8 mouse cellular contexts compared by ENCODE assay signal in genomic region chr7:68275445-68275837, GRCm38 (mm10). TPM values are rescaled to one million over a fixed set of nuclear protein-coding genes. Genes with fewer than 3 reads are reported as not detected.
DNase-seq lines count a peak whose midpoint lies in the region; ATAC-seq and TF ChIP-seq lines count a peak whose summit lies in the region.
"Not testable (repeated sequence)": the region's sequence is repeated elsewhere in the genome, so short reads cannot be mapped to it uniquely, and the experiment has no call there.

No protein-coding gene starts in this region.

- WGBS in forebrain, embryonic 11.5 days, result 51% methylated on average over 9 of the region's 9 CpGs
- 48% methylated on average over 9 of the region's 9 CpGs for WGBS in heart, embryonic 15.5 days
- 49% methylated on average over 9 of the region's 9 CpGs for WGBS in intestine, embryonic 15.5 days
- WGBS in limb, embryonic 15.5 days, result 54% methylated on average over 9 of the region's 9 CpGs
- WGBS in lung, postnatal 0 days, result 61% methylated on average over 9 of the region's 9 CpGs
- WGBS in neural tube, embryonic 11.5 days, result 38% methylated on average over 9 of the region's 9 CpGs

- peak overlapping the region; percentile 56 for H3K4me2 ChIP-seq in forebrain, embryonic 11.5 days (ENCODE audit: low read depth, low read length, severe bottlenecking)
- H3K4me2 ChIP-seq in heart, embryonic 15.5 days, result peak overlapping the region; percentile 94
- H3K4me2 ChIP-seq in intestine, embryonic 15.5 days (replicated peaks), result peak overlapping the region; percentile 83
- H3K4me2 ChIP-seq in limb, embryonic 15.5 days, result peak overlapping the region; percentile 61
- peak overlapping the region; percentile 87 for H3K4me2 ChIP-seq in lung, postnatal 0 days (replicated peaks; ENCODE audit: low read depth, low read length)
- H3K4me2 ChIP-seq in neural tube, embryonic 11.5 days (ENCODE audit: low read depth), result peak overlapping the region; percentile 60

- H3K4me3 ChIP-seq in ES-Bruce4 (ENCODE audit: low read depth, low read length), result peak overlapping the region; percentile 66
- peak overlapping the region; percentile 15 for H3K4me3 ChIP-seq in forebrain, embryonic 11.5 days (ENCODE audit: low read depth, low read length)
- H3K4me3 ChIP-seq in heart, embryonic 15.5 days, result peak overlapping the region; percentile 55
- H3K4me3 ChIP-seq in intestine, embryonic 15.5 days (replicated peaks), result peak overlapping the region; percentile 38
- H3K4me3 ChIP-seq in limb, embryonic 15.5 days, result peak overlapping the region; percentile 30
- peak overlapping the region; percentile 39 for H3K4me3 ChIP-seq in lung, postnatal 0 days (ENCODE audit: low read depth, low read length)
- H3K4me3 ChIP-seq in neural tube, embryonic 11.5 days (ENCODE audit: low read depth, low read length), result 0 out of 2 replicates have a peak overlapping the region, but pooled peaks have one; percentile 15

- not testable (repeated sequence) for DNase-seq in forebrain, embryonic 11.5 days (ENCODE audit: low spot score); lung, postnatal 0 days (ENCODE audit: low spot score); neural tube, embryonic 11.5 days (ENCODE audit: low spot score)
- peak; percentile 57 for DNase-seq in thymus, postnatal 25 days

- H3K9ac ChIP-seq in ES-Bruce4 (ENCODE audit: low read depth, poor library complexity, severe bottlenecking), result peak overlapping the region; percentile 45
- not testable (repeated sequence) for H3K9ac ChIP-seq in forebrain, embryonic 11.5 days (ENCODE audit: low read length); intestine, embryonic 15.5 days; limb, embryonic 15.5 days; neural tube, embryonic 11.5 days (ENCODE audit: low read length)
- 0 out of 2 replicates have a peak overlapping the region, but pooled peaks have one; percentile 59 for H3K9ac ChIP-seq in heart, embryonic 15.5 days
- H3K9ac ChIP-seq in lung, postnatal 0 days (replicated peaks; ENCODE audit: low read depth), result peak overlapping the region; percentile 32; the same call in 1 of the 2 replicates

- peak overlapping the region; percentile 79 for H3K27ac ChIP-seq in ES-Bruce4 (ENCODE audit: insufficient read depth, low read length)
- H3K27ac ChIP-seq in forebrain, embryonic 11.5 days (ENCODE audit: low read depth, low read length); heart, embryonic 15.5 days; intestine, embryonic 15.5 days; limb, embryonic 15.5 days; lung, postnatal 0 days (ENCODE audit: low read length); neural tube, embryonic 11.5 days (ENCODE audit: low read depth, low read length): not testable (repeated sequence)

- not testable (repeated sequence) for H3K9me3 ChIP-seq in ES-Bruce4 (replicated peaks; ENCODE audit: control insufficient read depth, insufficient read depth, low read length, poor library complexity, severe bottlenecking); forebrain, embryonic 11.5 days (ENCODE audit: control insufficient read depth, low read length); heart, embryonic 15.5 days (replicated peaks); intestine, embryonic 15.5 days; limb, embryonic 15.5 days; lung, postnatal 0 days (ENCODE audit: low read length); neural tube, embryonic 11.5 days (ENCODE audit: control insufficient read depth, low read length)

- not testable (repeated sequence) for ATAC-seq in forebrain, embryonic 11.5 days (replicated peaks; ENCODE audit: low FRiP score); heart, embryonic 15.5 days (replicated peaks; ENCODE audit: insufficient number of reproducible peaks, insufficient read depth, low FRiP score, low read depth); intestine, embryonic 15.5 days; limb, embryonic 15.5 days (ENCODE audit: insufficient number of reproducible peaks, low FRiP score, low TSS enrichment, low read depth); lung, postnatal 0 days; neural tube, embryonic 11.5 days (ENCODE audit: insufficient read depth, low FRiP score, low TSS enrichment)

- not testable (repeated sequence) for H3K36me3 ChIP-seq in ES-Bruce4 (ENCODE audit: control insufficient read depth, insufficient read depth, low read length, poor library complexity, severe bottlenecking); forebrain, embryonic 11.5 days (ENCODE audit: control insufficient read depth, insufficient read depth, low read length); heart, embryonic 15.5 days; intestine, embryonic 15.5 days; limb, embryonic 15.5 days; lung, postnatal 0 days (ENCODE audit: insufficient read depth, low read length); neural tube, embryonic 11.5 days (ENCODE audit: control insufficient read depth, insufficient read depth, low read length)

- not testable (repeated sequence) for H3K27me3 ChIP-seq in ES-Bruce4 (ENCODE audit: control insufficient read depth, insufficient read depth, low read length, poor library complexity, severe bottlenecking); forebrain, embryonic 11.5 days (ENCODE audit: control insufficient read depth, insufficient read depth, low read length); intestine, embryonic 15.5 days (replicated peaks); limb, embryonic 15.5 days; lung, postnatal 0 days (replicated peaks; ENCODE audit: insufficient read depth, low read length); neural tube, embryonic 11.5 days (ENCODE audit: control insufficient read depth, insufficient read depth, low read length)
- peaks cover 10% of the 10 kb centered on the region; the same call in 1 of the 2 replicates for H3K27me3 ChIP-seq in heart, embryonic 15.5 days

- TF ChIP-seq POLR2A in ES-Bruce4 (IDR thresholded peaks at IDR 0.05; ENCODE audit: insufficient read depth, low read length), result not testable (repeated sequence)

- not testable (repeated sequence) for TF ChIP-seq CTCF in ES-Bruce4 (IDR thresholded peaks at IDR 0.05; ENCODE audit: low read depth, low read length); lung, postnatal 0 days (IDR thresholded peaks at IDR 0.05)

- not testable (repeated sequence) for H3K4me1 ChIP-seq in ES-Bruce4 (ENCODE audit: control insufficient read depth, insufficient read depth, low read length); forebrain, embryonic 11.5 days (replicated peaks; ENCODE audit: control insufficient read depth, insufficient read depth, low read length); intestine, embryonic 15.5 days (replicated peaks); lung, postnatal 0 days (ENCODE audit: insufficient read depth, low read depth, low read length); neural tube, embryonic 11.5 days (ENCODE audit: control insufficient read depth, insufficient read depth, low read length)
- peaks cover 15% of the 10 kb centered on the region for H3K4me1 ChIP-seq in heart, embryonic 15.5 days (replicated peaks)
- peaks cover 39% of the 10 kb centered on the region for H3K4me1 ChIP-seq in limb, embryonic 15.5 days

- TF ChIP-seq EP300 in ES-Bruce4 (IDR thresholded peaks at IDR 0.05; ENCODE audit: insufficient read depth, low read depth, low read length); lung, postnatal 0 days (IDR thresholded peaks at IDR 0.05): not testable (repeated sequence)

RNA-seq across cellular contexts. Expression of gene Fam169b, which starts 1.8 kb away (rescaled TPM):
- polyA plus RNA-seq in ES-Bruce4 (2011; ENCODE audit: insufficient read depth, insufficient read length, low read depth, missing spikeins), result 7.5 and 7.8 TPM in 2 replicates
- 0.19 and 0.39 TPM in 2 replicates for polyA plus RNA-seq in forebrain, embryonic 11.5 days (2014; fragmentation: Nextera tagmentation; extraction: Ambion mirVana)
- polyA plus RNA-seq in heart, embryonic 15.5 days (2015; fragmentation: Nextera tagmentation; extraction: Ambion mirVana), result 1.0 and 10.5 TPM in 2 replicates
- 0.21 and 0.25 TPM in 2 replicates for polyA plus RNA-seq in intestine, embryonic 15.5 days (2015; fragmentation: Nextera tagmentation; extraction: Ambion mirVana)
- 0.96 and 1.9 TPM in 2 replicates for polyA plus RNA-seq in limb, embryonic 15.5 days (2015; fragmentation: Nextera tagmentation; extraction: Ambion mirVana)
- polyA plus RNA-seq in lung, postnatal 0 days (2015; fragmentation: Nextera tagmentation; extraction: Ambion mirVana), result 0.37 and 0.69 TPM in 2 replicates
- 0.42 and 0.70 TPM in 2 replicates for polyA plus RNA-seq in neural tube, embryonic 11.5 days (2014; fragmentation: Nextera tagmentation; extraction: Ambion mirVana)

RNA-seq across cellular contexts. Expression of gene Pgpep1l, which starts 11.4 kb away (rescaled TPM):
- 3.4 and 3.5 TPM in 2 replicates for polyA plus RNA-seq in ES-Bruce4 (2011; ENCODE audit: insufficient read depth, insufficient read length, low read depth, missing spikeins)
- polyA plus RNA-seq in forebrain, embryonic 11.5 days (2014; fragmentation: Nextera tagmentation; extraction: Ambion mirVana), result not detected in 2 replicates
- polyA plus RNA-seq in heart, embryonic 15.5 days (2015; fragmentation: Nextera tagmentation; extraction: Ambion mirVana), result 0.25 and 0.44 TPM in 2 replicates
- polyA plus RNA-seq in intestine, embryonic 15.5 days (2015; fragmentation: Nextera tagmentation; extraction: Ambion mirVana), result not detected in 2 replicates
- 0.23 TPM in 1 of 2 replicates, not detected in the other for polyA plus RNA-seq in limb, embryonic 15.5 days (2015; fragmentation: Nextera tagmentation; extraction: Ambion mirVana)
- not detected in 2 replicates for polyA plus RNA-seq in lung, postnatal 0 days (2015; fragmentation: Nextera tagmentation; extraction: Ambion mirVana)
- polyA plus RNA-seq in neural tube, embryonic 11.5 days (2014; fragmentation: Nextera tagmentation; extraction: Ambion mirVana), result not detected in 2 replicates

Comparison
In these comparisons a context has a peak if more than half of its experiments do, and no peak if none do; other contexts are left out.
1. H3K4me3 ChIP-seq: peak in every context shown above with its lines; median percentile 66 in ES-Bruce4; 55 in heart, embryonic 15.5 days; 39 in lung, postnatal 0 days; 38 in intestine, embryonic 15.5 days; 30 in limb, embryonic 15.5 days; 15 in forebrain, embryonic 11.5 days; 15 in neural tube, embryonic 11.5 days.